Mouse (Mus musculus): ENCODE data around the gene Midn.

GRCm38 (mm10) chr10:80171252-80171651 lies 23.2 kb downstream of the Midn start:
- TF ChIP-seq POLR2A (IDR thresholded peaks at IDR 0.05; ENCODE audit: borderline replicate concordance, insufficient read depth, low read length) (no peak), CTCF (IDR thresholded peaks at IDR 0.05; ENCODE audit: borderline replicate concordance, insufficient read depth, low read depth, low read length) (no peak)
